Mouse (Mus musculus) ZHBTc4 (cell line): ENCODE results near the gene Gm8297.
"Not testable (repeated sequence)": the region's sequence is repeated elsewhere in the genome, so short reads cannot be mapped to it uniquely, and the experiment has no call there.

Experiments
- DNase-seq: peaks from one replicate; pipeline ENCODE4 v3.0.0-alpha.2; 2011; ENCODE audit warnings: low read depth, low spot score

Gene Gm8297

GRCm38 (mm10) chr14:4983635-4984034 is at the start of gene Gm8297:
Gene Gm8297, plus strand, starts transcription at chr14:4983935.
- not testable (repeated sequence) for DNase-seq

- DNase-seq: not testable (repeated sequence)
Measured at GRCm38 (mm10) chr14:5015591-5015990, 31.9 kb downstream of the Gm8297 start, which contains the start of gene Gm3298. Gene Gm3298, plus strand, starts transcription at chr14:5015891.
